Mouse (Mus musculus): ENCODE results near the gene Zfp507.

- TF ChIP-seq EP300 (IDR thresholded peaks at IDR 0.05; ENCODE audit: low read depth) (no peak), CTCF (IDR thresholded peaks at IDR 0.05; ENCODE audit: low read depth) (no peak)
Observed at GRCm38 (mm10) chr7:35772347-35772746, 30.5 kb downstream of the Zfp507 start.

All from heart, postnatal 0 days (tissue).